ENCODE assay signal across 19 mouse cellular contexts in genomic region chr4:155670236-155670635, GRCm38 (mm10). TPM values are rescaled to one million over a fixed set of nuclear protein-coding genes. Genes with fewer than 3 reads are reported as not detected.
A peak's percentile ranks its signal among the peaks of the same experiment; 100 is the strongest.
DNase-seq lines count a peak whose midpoint lies in the region; ATAC-seq and TF ChIP-seq lines count a peak whose summit lies in the region.
"Not testable (repeated sequence)": the region's sequence is repeated elsewhere in the genome, so short reads cannot be mapped to it uniquely, and the experiment has no call there.
"Had no signal": no experiment of that assay in that cellular context is flagged by ENCODE, and none has a peak within 500 bp of the region (broad histone marks: within the 10 kb centered on the region; RNA-seq: fewer than 3 reads in every experiment).

No protein-coding gene starts in this region.

- H3K4me1 ChIP-seq in erythroblast, embryonic 14.5 days (ENCODE audit: control insufficient read depth): peaks cover 18% of the 10 kb centered on the region
- peaks cover 12% of the 10 kb centered on the region for H3K4me1 ChIP-seq in heart, embryonic 13.5 days
- H3K4me1 ChIP-seq in intestine, postnatal 0 days (replicated peaks; ENCODE audit: control insufficient read depth, insufficient read depth, low read length); midbrain, embryonic 14.5 days (ENCODE audit: control insufficient read depth, insufficient read depth, low read length); stomach, embryonic 15.5 days: not testable (repeated sequence)
- H3K4me1 ChIP-seq in liver, embryonic 13.5 days (replicated peaks): peaks cover 14% of the 10 kb centered on the region

- not testable (repeated sequence) for H3K27ac ChIP-seq in heart, embryonic 13.5 days (replicated peaks); liver, embryonic 13.5 days; midbrain, embryonic 14.5 days (replicated peaks; ENCODE audit: low read depth, low read length); stomach, embryonic 15.5 days
- H3K27ac ChIP-seq in intestine, postnatal 0 days (ENCODE audit: low read depth, low read length): peak overlapping the region; percentile 6

- not testable (repeated sequence) for H3K4me2 ChIP-seq in heart, embryonic 13.5 days; intestine, postnatal 0 days (replicated peaks; ENCODE audit: low read depth); midbrain, embryonic 14.5 days (ENCODE audit: low read length)
- H3K4me2 ChIP-seq in liver, embryonic 13.5 days: peak overlapping the region; percentile 93
- H3K4me2 ChIP-seq in stomach, embryonic 15.5 days: peak overlapping the region; percentile 47; the same call in 1 of the 2 replicates

- not testable (repeated sequence) for H3K27me3 ChIP-seq in erythroblast, embryonic 14.5 days (ENCODE audit: control insufficient read depth); heart, embryonic 13.5 days (replicated peaks); intestine, postnatal 0 days (replicated peaks; ENCODE audit: control insufficient read depth, insufficient read depth, low read length); liver, embryonic 13.5 days; midbrain, embryonic 14.5 days (ENCODE audit: control insufficient read depth, insufficient read depth, low read length); stomach, embryonic 15.5 days (replicated peaks)

- ATAC-seq in heart, embryonic 13.5 days (ENCODE audit: extremely low read depth, insufficient number of reproducible peaks, low FRiP score, low TSS enrichment); liver, embryonic 13.5 days (ENCODE audit: low read depth); midbrain, embryonic 14.5 days (ENCODE audit: low FRiP score, low TSS enrichment); stomach, embryonic 15.5 days (ENCODE audit: insufficient read depth, low FRiP score, low read depth): not testable (repeated sequence)
- ATAC-seq in intestine, postnatal 0 days: peak; percentile 25

- TF ChIP-seq CTCF in intestine, postnatal 0 days (IDR thresholded peaks at IDR 0.05; ENCODE audit: low read depth): not testable (repeated sequence)

- not testable (repeated sequence) for H3K9ac ChIP-seq in heart, embryonic 13.5 days; intestine, postnatal 0 days (ENCODE audit: low read depth, low read length); midbrain, embryonic 14.5 days (replicated peaks; ENCODE audit: low read length); stomach, embryonic 15.5 days
- H3K9ac ChIP-seq in liver, embryonic 13.5 days: 0 out of 2 replicates have a peak overlapping the region, but pooled peaks have one; percentile 11

- WGBS in heart, embryonic 13.5 days: 70% methylated on average over 4 of the region's 4 CpGs
- WGBS in intestine, postnatal 0 days: 57% methylated on average over 4 of the region's 4 CpGs
- 64% methylated on average over 4 of the region's 4 CpGs for WGBS in liver, embryonic 13.5 days (ENCODE audit: insufficient replicate concordance)
- WGBS in midbrain, embryonic 14.5 days: 60% methylated on average over 4 of the region's 4 CpGs
- WGBS in stomach, embryonic 15.5 days: 58% methylated on average over 4 of the region's 4 CpGs

- DNase-seq in ES-CJ7 (ENCODE audit: low read depth, low spot score): peak; percentile 93
- DNase-seq in cerebellum, adult 11-12 months: peak; percentile 63
- DNase-seq in liver, embryonic 13.5 days; midbrain, embryonic 14.5 days: not testable (repeated sequence)

- not testable (repeated sequence) for H3K36me3 ChIP-seq in erythroblast, embryonic 14.5 days (ENCODE audit: control insufficient read depth); heart, embryonic 13.5 days; intestine, postnatal 0 days (ENCODE audit: control insufficient read depth, insufficient read depth); liver, embryonic 13.5 days; midbrain, embryonic 14.5 days (ENCODE audit: control insufficient read depth, insufficient read depth, low read length); stomach, embryonic 15.5 days

- H3K9me3 ChIP-seq in erythroblast, embryonic 14.5 days (ENCODE audit: control insufficient read depth, low read length); heart, embryonic 13.5 days; intestine, postnatal 0 days (ENCODE audit: control insufficient read depth); liver, embryonic 13.5 days (replicated peaks); midbrain, embryonic 14.5 days (ENCODE audit: control insufficient read depth, low read length); stomach, embryonic 15.5 days: not testable (repeated sequence)

- H3K4me3 ChIP-seq in erythroblast, embryonic 14.5 days (replicated peaks): peak overlapping the region; percentile 78
- H3K4me3 ChIP-seq in heart, embryonic 13.5 days: peak overlapping the region; percentile 71; the same call in 1 of the 2 replicates
- H3K4me3 ChIP-seq in intestine, postnatal 0 days (ENCODE audit: low read depth, low read length); liver, embryonic 13.5 days (replicated peaks); stomach, embryonic 15.5 days (replicated peaks): not testable (repeated sequence)
- H3K4me3 ChIP-seq in midbrain, embryonic 14.5 days (replicated peaks; ENCODE audit: low read depth, low read length): 0 out of 2 replicates have a peak overlapping the region, but pooled peaks have one; percentile 80

RNA-seq across cellular contexts. Expression of gene Mib2, which starts 1.2 kb away (rescaled TPM):
- polyA plus RNA-seq in erythroblast, embryonic 14.5 days (2012): 0.69 and 0.71 TPM in 2 replicates
- 16.5 and 16.9 TPM in 2 replicates for polyA plus RNA-seq in heart, embryonic 13.5 days (2015; fragmentation: Nextera tagmentation; extraction: Ambion mirVana)
- polyA plus RNA-seq in intestine, postnatal 0 days (2015; fragmentation: Nextera tagmentation; extraction: Ambion mirVana): 8.2 and 10.5 TPM in 2 replicates
- polyA plus RNA-seq in liver, embryonic 13.5 days (2015; fragmentation: Nextera tagmentation; extraction: Ambion mirVana): 3.2 and 3.7 TPM in 2 replicates
- 39.6 and 40.8 TPM in 2 replicates for polyA plus RNA-seq in midbrain, embryonic 14.5 days (2014; fragmentation: Nextera tagmentation; extraction: Ambion mirVana)
- 23.3 and 24.1 TPM in 2 replicates for polyA plus RNA-seq in stomach, embryonic 15.5 days (2015; fragmentation: Nextera tagmentation; extraction: Ambion mirVana)

RNA-seq across cellular contexts. Expression of gene Mmp23, which starts 17.1 kb away (rescaled TPM):
- not detected in 2 replicates for polyA plus RNA-seq in erythroblast, embryonic 14.5 days (2012)
- 67.1 and 73.0 TPM in 2 replicates for polyA plus RNA-seq in heart, embryonic 13.5 days (2015; fragmentation: Nextera tagmentation; extraction: Ambion mirVana)
- 31.3 and 37.0 TPM in 2 replicates for polyA plus RNA-seq in intestine, postnatal 0 days (2015; fragmentation: Nextera tagmentation; extraction: Ambion mirVana)
- polyA plus RNA-seq in liver, embryonic 13.5 days (2015; fragmentation: Nextera tagmentation; extraction: Ambion mirVana): 4.9 and 6.0 TPM in 2 replicates
- polyA plus RNA-seq in midbrain, embryonic 14.5 days (2014; fragmentation: Nextera tagmentation; extraction: Ambion mirVana): 2.5 and 3.9 TPM in 2 replicates
- polyA plus RNA-seq in stomach, embryonic 15.5 days (2015; fragmentation: Nextera tagmentation; extraction: Ambion mirVana): 39.6 and 42.0 TPM in 2 replicates

RNA-seq across cellular contexts. Expression of gene Fndc10, which starts 23.9 kb away (rescaled TPM):
- polyA plus RNA-seq in erythroblast, embryonic 14.5 days (2012): 0.02 TPM in 1 of 2 replicates, not detected in the other
- 1.1 and 1.4 TPM in 2 replicates for polyA plus RNA-seq in heart, embryonic 13.5 days (2015; fragmentation: Nextera tagmentation; extraction: Ambion mirVana)
- 5.5 and 6.2 TPM in 2 replicates for polyA plus RNA-seq in intestine, postnatal 0 days (2015; fragmentation: Nextera tagmentation; extraction: Ambion mirVana)
- polyA plus RNA-seq in liver, embryonic 13.5 days (2015; fragmentation: Nextera tagmentation; extraction: Ambion mirVana): 0.39 and 0.49 TPM in 2 replicates
- polyA plus RNA-seq in midbrain, embryonic 14.5 days (2014; fragmentation: Nextera tagmentation; extraction: Ambion mirVana): 6.3 and 13.8 TPM in 2 replicates
- polyA plus RNA-seq in stomach, embryonic 15.5 days (2015; fragmentation: Nextera tagmentation; extraction: Ambion mirVana): 9.0 and 10.0 TPM in 2 replicates

RNA-seq across cellular contexts. Expression of gene Gm10563, which starts 25.0 kb away (rescaled TPM):
- polyA plus RNA-seq in erythroblast, embryonic 14.5 days (2012): not detected in 2 replicates
- not detected in 2 replicates for polyA plus RNA-seq in heart, embryonic 13.5 days (2015; fragmentation: Nextera tagmentation; extraction: Ambion mirVana)
- not detected in 2 replicates for polyA plus RNA-seq in intestine, postnatal 0 days (2015; fragmentation: Nextera tagmentation; extraction: Ambion mirVana)
- not detected in 2 replicates for polyA plus RNA-seq in liver, embryonic 13.5 days (2015; fragmentation: Nextera tagmentation; extraction: Ambion mirVana)
- polyA plus RNA-seq in midbrain, embryonic 14.5 days (2014; fragmentation: Nextera tagmentation; extraction: Ambion mirVana): not detected in 2 replicates
- not detected in 2 replicates for polyA plus RNA-seq in stomach, embryonic 15.5 days (2015; fragmentation: Nextera tagmentation; extraction: Ambion mirVana)
- polyA plus RNA-seq: cortical plate, adult 2 months; embryonic facial prominence, embryonic 14.5 days; forebrain, embryonic 11.5 days; forebrain, embryonic 16.5 days; frontal cortex, adult 2 months; heart, adult 2 months; heart, embryonic 11.5 days; heart, embryonic 16.5 days; hindbrain, embryonic 10.5 days; hindbrain, embryonic 15.5 days; Patski had no signal

RNA-seq across cellular contexts. Expression of gene Ssu72, which starts 34.4 kb away (rescaled TPM):
- 0.83 and 1.1 TPM in 2 replicates for polyA plus RNA-seq in erythroblast, embryonic 14.5 days (2012)
- polyA plus RNA-seq in heart, embryonic 13.5 days (2015; fragmentation: Nextera tagmentation; extraction: Ambion mirVana): 105 and 122 TPM in 2 replicates
- polyA plus RNA-seq in intestine, postnatal 0 days (2015; fragmentation: Nextera tagmentation; extraction: Ambion mirVana): 167 and 171 TPM in 2 replicates
- 77.7 TPM in 2 replicates for polyA plus RNA-seq in liver, embryonic 13.5 days (2015; fragmentation: Nextera tagmentation; extraction: Ambion mirVana)
- 162 and 177 TPM in 2 replicates for polyA plus RNA-seq in midbrain, embryonic 14.5 days (2014; fragmentation: Nextera tagmentation; extraction: Ambion mirVana)
- polyA plus RNA-seq in stomach, embryonic 15.5 days (2015; fragmentation: Nextera tagmentation; extraction: Ambion mirVana): 141 and 152 TPM in 2 replicates
